Mouse (Mus musculus) MEL (cell line): Measurements from ENCODE around the gene Comtd1.

Source experiments
- POLR2A ChIP-seq, 2 experiments: IDR thresholded peaks; 2 replicates each; pipeline ENCODE4 v1.6.1; 2011 to 2012; ENCODE audit warnings: low read length in 2 of 2, mild to moderate bottlenecking in 2 of 2, control low read depth in 1 of 2, improper control_type of control experiment in 1 of 2, low read depth in 1 of 2, moderate library complexity in 1 of 2; ENCODE audit not compliant: control insufficient read depth in 1 of 2, insufficient read depth in 1 of 2, poor library complexity in 1 of 2
- TCF12 ChIP-seq: IDR thresholded peaks from 2 replicates; pipeline ENCODE4 v1.6.1; 2014; ENCODE audit warnings: low read depth, mild to moderate bottlenecking, inconsistent platforms, low read length, improper control_type of control experiment, moderate library complexity

- no peak for TF ChIP-seq TCF12
- TF ChIP-seq POLR2A (IDR thresholded peaks at IDR 0.05; ENCODE audit: control insufficient read depth in 1 of 2, insufficient read depth in 1 of 2, low read depth in 1 of 2, low read length in 2 of 2, poor library complexity in 1 of 2): no peak
These were observed 40.4 kb downstream of the Comtd1 start for GRCm38 (mm10) chr14:21808208-21808922.
